8 mouse cellular contexts compared by ENCODE assay signal in genomic region chr17:86302861-86303331, GRCm38 (mm10).
DNase-seq lines count a peak whose midpoint lies in the region; ATAC-seq lines count a peak whose summit lies in the region.

No protein-coding gene starts in this region.

- H3K36me3 ChIP-seq in intestine, embryonic 15.5 days: no peaks in the 10 kb centered on the region
- no peaks in the 10 kb centered on the region for H3K36me3 ChIP-seq in intestine, embryonic 16.5 days (ENCODE audit: control insufficient read depth, insufficient read depth, low read length)
- H3K36me3 ChIP-seq in heart, embryonic 14.5 days (ENCODE audit: control insufficient read depth, insufficient read depth, low read length): no peaks in the 10 kb centered on the region

- H3K27me3 ChIP-seq in intestine, embryonic 15.5 days (replicated peaks): no peaks in the 10 kb centered on the region
- no peaks in the 10 kb centered on the region for H3K27me3 ChIP-seq in intestine, embryonic 16.5 days (replicated peaks; ENCODE audit: control insufficient read depth, insufficient read depth, low read length)
- H3K27me3 ChIP-seq in heart, embryonic 14.5 days (ENCODE audit: control insufficient read depth, insufficient read depth, low read length): no peaks in the 10 kb centered on the region

- DNase-seq in kidney, postnatal 36 days: peak; percentile 55 to 65
- peak; percentile 64 for DNase-seq in lung, postnatal 25 days (ENCODE audit: low spot score)
- DNase-seq in gastrocnemius, adult 8-10 months (ENCODE audit: low spot score in 2 of 2): no peak
- DNase-seq in frontal cortex, postnatal 14 days (ENCODE audit: low spot score in 2 of 2): no peak
- DNase-seq in embryo, embryonic 11 days: no peak

- H3K4me3 ChIP-seq in intestine, embryonic 15.5 days (replicated peaks): no peak overlapping the region
- H3K4me3 ChIP-seq in intestine, embryonic 16.5 days (ENCODE audit: low read length): no peak overlapping the region
- H3K4me3 ChIP-seq in heart, embryonic 14.5 days (ENCODE audit: control insufficient read depth in 1 of 2, insufficient read depth in 1 of 2, low read depth in 1 of 2, low read length in 2 of 2): no peak overlapping the region

- H3K4me1 ChIP-seq in intestine, embryonic 15.5 days (replicated peaks): peaks cover 20% of the 10 kb centered on the region
- H3K4me1 ChIP-seq in intestine, embryonic 16.5 days (ENCODE audit: control insufficient read depth, insufficient read depth, low read length): peaks cover 22% of the 10 kb centered on the region
- H3K4me1 ChIP-seq in heart, embryonic 14.5 days (ENCODE audit: control insufficient read depth in 2 of 2, insufficient read depth in 2 of 2, low read length in 2 of 2): peaks cover 51 to 56% of the 10 kb centered on the region in 2 experiments

- H3K9ac ChIP-seq in intestine, embryonic 15.5 days: no peak overlapping the region
- no peak overlapping the region for H3K9ac ChIP-seq in intestine, embryonic 16.5 days (ENCODE audit: low read depth, low read length)
- peak overlapping the region; percentile 27 for H3K9ac ChIP-seq in heart, embryonic 14.5 days (ENCODE audit: low read length)

- WGBS in intestine, embryonic 15.5 days: 85% methylated on average over 14 of the region's 14 CpGs
- 85% methylated on average over 14 of the region's 14 CpGs for WGBS in intestine, embryonic 16.5 days
- WGBS in heart, embryonic 14.5 days: 3% methylated on average over 14 of the region's 14 CpGs

- ATAC-seq in intestine, embryonic 15.5 days: no peak
- no peak for ATAC-seq in intestine, embryonic 16.5 days
- peak; percentile 61 for ATAC-seq in heart, embryonic 14.5 days (ENCODE audit: insufficient number of reproducible peaks, insufficient read depth, low FRiP score, low read depth)

- H3K27ac ChIP-seq in intestine, embryonic 15.5 days: 0 out of 2 replicates have a peak overlapping the region, but pooled peaks have one; percentile 9
- H3K27ac ChIP-seq in intestine, embryonic 16.5 days (ENCODE audit: low read length): no peak overlapping the region
- peak overlapping the region; percentile 94 to 97 for H3K27ac ChIP-seq in heart, embryonic 14.5 days (replicated peaks in 1 of 2; ENCODE audit: control insufficient read depth in 1 of 2, insufficient read depth in 1 of 2, low read depth in 2 of 2, low read length in 2 of 2)

- no peaks in the 10 kb centered on the region for H3K9me3 ChIP-seq in intestine, embryonic 15.5 days
- H3K9me3 ChIP-seq in intestine, embryonic 16.5 days (ENCODE audit: control insufficient read depth, low read length): no peaks in the 10 kb centered on the region
- H3K9me3 ChIP-seq in heart, embryonic 14.5 days (ENCODE audit: control insufficient read depth, low read length): no peaks in the 10 kb centered on the region

- no peak overlapping the region for H3K4me2 ChIP-seq in intestine, embryonic 15.5 days (replicated peaks)
- no peak overlapping the region for H3K4me2 ChIP-seq in intestine, embryonic 16.5 days (ENCODE audit: low read depth, low read length)
- H3K4me2 ChIP-seq in heart, embryonic 14.5 days (ENCODE audit: low read length): peak overlapping the region; percentile 47

Comparison
In these comparisons a context has a peak if more than half of its experiments do, and no peak if none do; other contexts are left out.
1. DNase-seq: peak in kidney, postnatal 36 days (2 of 2) and lung, postnatal 25 days (single experiment); none in gastrocnemius, adult 8-10 months (0 of 2), frontal cortex, postnatal 14 days (0 of 2) and embryo, embryonic 11 days (single experiment).